Mouse (Mus musculus) heart, adult 8-10 months (tissue): ENCODE measurements at regions not wholly inside any gene's neighbourhood (a gene's known extent, or its start where the extent isn't known, plus 50 kb on each side); places are given as distances from the start of the nearest gene placed in this dataset.

Source experiments
- DNase-seq: peaks from one replicate; pipeline ENCODE4 v3.0.0; 2022; ENCODE audit warnings: low spot score

DNA sequence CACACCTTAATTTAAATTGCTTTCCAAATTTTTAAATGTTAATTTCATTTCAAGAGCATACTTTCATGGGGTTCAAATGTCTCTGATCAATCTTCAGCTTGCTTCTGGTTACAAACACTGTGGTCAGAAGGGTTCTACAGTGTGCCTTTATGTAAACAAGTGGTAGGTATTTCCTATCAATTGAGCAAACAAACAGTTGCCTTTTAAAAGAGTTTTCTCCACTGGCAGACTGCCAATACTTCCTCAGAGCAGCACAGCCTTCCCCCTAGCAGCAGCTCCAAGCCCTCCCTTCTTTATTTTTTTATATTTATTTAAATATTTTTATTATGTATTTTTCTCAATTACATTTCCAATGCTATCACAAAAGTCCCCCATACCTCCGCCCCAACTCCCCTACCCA lies 977.8 kb downstream of the Fstl5 start:
- DNase-seq = no peak

DNA sequence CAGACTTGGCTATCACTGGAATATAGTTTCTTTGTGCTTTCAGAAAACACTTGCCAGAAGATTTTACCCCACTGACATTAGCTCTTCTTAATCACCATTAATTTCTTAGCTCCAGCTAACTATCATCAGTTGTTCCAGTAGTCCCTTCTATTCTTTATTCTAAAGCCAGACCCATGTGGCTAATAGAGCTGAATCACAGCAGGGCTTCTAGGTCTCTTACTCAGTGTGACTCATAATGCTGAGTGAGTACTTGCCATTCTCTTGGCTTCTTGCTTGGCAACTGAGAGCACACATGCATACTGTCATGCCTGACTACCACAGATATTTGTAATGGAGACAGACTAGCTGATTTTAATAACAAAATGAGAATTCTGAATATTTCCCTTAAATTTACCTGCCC lies 1001.0 kb downstream of the Fstl5 start:
- DNase-seq = no peak

DNA sequence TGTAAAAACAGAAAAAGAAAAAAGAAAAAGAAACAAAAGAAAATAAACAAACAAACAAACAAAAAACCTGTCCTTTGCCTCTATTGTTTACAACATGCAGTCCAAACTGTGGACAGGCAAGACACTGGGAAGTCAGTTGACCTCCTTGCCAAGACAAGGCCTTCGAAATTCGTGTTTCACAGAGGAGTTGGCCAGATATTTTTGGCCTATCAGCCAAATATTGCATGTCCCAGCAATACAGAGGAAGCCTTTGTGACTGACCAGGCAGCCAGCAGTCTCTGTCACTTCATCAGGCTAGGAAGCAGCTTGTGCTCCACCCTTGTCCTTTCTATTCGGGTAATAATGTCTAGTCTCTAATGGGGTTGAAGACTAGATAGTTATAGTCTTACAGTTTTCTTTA lies 1017.7 kb downstream of the Fstl5 start:
- no peak for DNase-seq

DNA sequence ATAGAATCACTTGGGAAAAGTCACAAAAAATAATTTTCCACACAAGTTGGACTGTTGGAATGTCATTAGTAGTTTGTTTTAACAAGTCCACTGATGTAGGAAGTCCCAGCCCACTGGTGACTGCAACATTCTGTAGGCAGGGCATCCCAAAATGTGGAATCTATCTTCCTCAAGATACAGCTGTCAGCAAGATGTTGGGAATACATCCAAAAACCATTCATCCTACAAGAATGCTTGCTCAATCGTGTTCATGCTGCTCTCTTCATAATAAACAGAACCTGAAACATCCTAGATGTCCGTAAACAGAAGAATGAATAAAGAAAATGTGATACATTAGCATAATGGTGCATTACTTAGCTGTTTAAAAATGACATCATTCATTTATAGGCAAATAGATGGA lies 1038.9 kb downstream of the Fstl5 start:
- DNase-seq = no peak

DNA sequence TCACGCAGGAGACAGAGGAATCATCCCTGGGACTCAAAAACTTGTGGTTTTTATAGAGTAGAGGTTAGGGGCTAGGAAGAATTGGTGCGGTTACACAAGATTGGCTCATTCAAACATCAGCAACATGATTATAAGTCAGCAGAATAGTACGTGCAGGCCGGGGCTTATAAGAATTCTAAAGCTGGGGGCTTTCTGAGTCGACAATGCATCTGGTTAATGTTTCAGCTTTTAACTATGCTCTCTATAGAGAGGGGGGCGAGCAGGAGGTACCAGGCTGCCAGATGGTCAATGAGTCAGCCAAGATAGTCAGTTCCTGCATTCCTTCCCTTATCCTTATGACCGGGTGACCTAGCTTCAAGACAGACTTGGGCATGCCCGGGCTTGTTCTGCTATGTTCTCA lies 1046.5 kb downstream of the Fstl5 start:
- DNase-seq = no peak

DNA sequence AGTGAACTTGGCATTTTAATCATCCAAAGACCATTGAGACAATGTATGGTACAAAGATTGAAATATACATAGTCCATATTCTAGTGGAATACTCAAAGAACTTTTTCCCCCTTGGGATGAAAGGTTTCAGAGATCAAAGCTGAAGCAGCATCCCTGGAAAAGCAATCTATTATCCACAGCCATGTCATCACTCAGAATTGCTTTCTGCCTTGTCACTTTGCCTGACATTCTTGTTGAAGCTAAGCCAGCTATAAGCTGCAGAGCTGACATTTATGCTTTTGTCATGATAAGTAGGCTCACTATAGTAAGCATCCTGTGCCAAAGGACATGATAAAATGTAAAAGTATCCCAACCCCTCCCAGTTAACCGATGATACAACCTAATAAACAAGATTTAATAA lies 1077.6 kb downstream of the Fstl5 start:
- no peak for DNase-seq

DNA sequence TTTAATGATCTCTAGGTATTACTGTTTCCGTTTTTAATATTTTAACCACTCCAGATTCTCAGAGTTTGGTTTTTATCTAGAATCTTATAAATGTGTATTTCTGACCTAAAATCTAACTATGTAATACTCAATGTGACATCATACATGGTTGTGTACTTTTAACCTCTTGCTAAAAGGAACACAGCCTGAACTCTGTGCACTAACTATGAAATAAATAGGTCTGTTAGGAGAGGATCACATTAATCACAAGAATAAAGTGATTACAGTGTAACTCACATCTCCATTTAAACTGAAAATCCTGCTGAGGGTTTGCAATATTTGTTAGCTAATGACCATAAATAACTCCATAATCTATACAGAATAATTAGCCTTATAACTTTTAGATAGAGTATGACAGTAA lies 1123.8 kb downstream of the Fstl5 start:
- no peak for DNase-seq

DNA sequence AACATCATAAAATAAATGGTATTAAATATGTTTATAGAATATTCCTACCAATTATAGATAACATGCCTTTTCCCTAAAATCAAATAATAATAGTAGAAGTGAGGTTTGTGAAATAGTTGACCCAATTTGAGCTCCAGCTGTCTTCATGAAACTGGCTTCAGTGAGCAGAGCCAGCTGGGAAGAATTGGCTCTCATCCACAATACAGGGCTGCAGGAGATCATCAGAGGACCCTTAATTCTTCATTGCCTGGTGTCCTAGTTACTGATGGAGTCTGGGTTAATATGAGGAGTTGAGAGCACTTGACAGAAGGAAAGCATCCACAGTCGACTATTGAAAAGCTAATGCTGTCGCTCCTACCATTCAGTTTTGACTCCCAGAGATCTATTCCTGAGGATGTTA lies 1124.2 kb downstream of the Fstl5 start:
- DNase-seq = peak; percentile 19

DNA sequence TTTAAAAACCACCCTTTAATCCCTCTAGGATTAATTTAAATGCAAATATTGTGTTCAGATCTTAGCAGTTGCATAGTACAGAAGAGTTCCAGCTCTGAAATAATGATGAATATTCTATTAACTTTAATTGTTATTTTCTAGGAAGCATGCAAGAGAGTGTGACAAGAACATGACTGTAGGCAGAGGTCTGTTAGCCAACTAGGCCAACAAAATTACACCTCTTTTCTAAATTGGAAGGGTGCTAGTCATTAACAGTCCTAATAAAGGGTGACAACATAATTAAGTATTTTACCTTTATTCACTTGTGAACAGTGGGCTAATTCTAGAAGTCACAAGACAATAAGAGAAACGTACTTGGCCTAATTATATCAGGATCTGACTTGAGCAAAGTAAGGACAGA lies 1151.9 kb downstream of the Fstl5 start:
- no peak for DNase-seq
